Mouse (Mus musculus) spleen, adult 2 months (tissue): ENCODE results near the gene Tle2. TPM values are rescaled to one million over a fixed set of nuclear protein-coding genes. Genes with fewer than 3 reads are reported as not detected.

ENCODE experiments used
- DNase-seq, 2 experiments: peaks; one replicate each; pipeline versions ENCODE4 v3.0.0 to v3.0.0-alpha.2; 2012 to 2021; ENCODE audit warnings: low spot score in 2 of 2, low read depth in 1 of 2
- H3K27ac ChIP-seq: fragments of 200-500 bp; 2 replicates; pipeline ENCODE4 v1.5.1; 2012; ENCODE audit warnings: low read length, inconsistent platforms; ENCODE audit not compliant: insufficient read depth
- H3K27me3 ChIP-seq: fragments of 200-500 bp; 2 replicates; pipeline ENCODE4 v1.6.1; 2012; ENCODE audit warnings: mild to moderate bottlenecking, moderate library complexity, low read length, inconsistent platforms; ENCODE audit not compliant: control insufficient read depth, insufficient read depth
- H3K36me3 ChIP-seq: fragments of 200-500 bp; 2 replicates; pipeline ENCODE4 v1.6.1; 2012; ENCODE audit warnings: mild to moderate bottlenecking, low read length, inconsistent platforms; ENCODE audit not compliant: control insufficient read depth, insufficient read depth
- H3K4me1 ChIP-seq: fragments of 200-500 bp; 2 replicates; pipeline ENCODE4 v1.6.1; 2011; ENCODE audit warnings: inconsistent platforms; ENCODE audit not compliant: control insufficient read depth, insufficient read depth, insufficient read length
- H3K4me3 ChIP-seq: fragments of 200-500 bp; 2 replicates; pipeline ENCODE4 v1.5.1; 2011; ENCODE audit warnings: mild to moderate bottlenecking, inconsistent platforms; ENCODE audit not compliant: insufficient read depth, insufficient read length; ENCODE audit errors: extremely low read depth
- CTCF ChIP-seq: fragments of 200-500 bp; IDR thresholded peaks from 2 replicates; pipeline ENCODE4 v1.5.1; 2011; ENCODE audit warnings: mild to moderate bottlenecking, inconsistent platforms; ENCODE audit not compliant: insufficient read depth, insufficient read length, insufficient replicate concordance; ENCODE audit errors: extremely low read depth
- POLR2A ChIP-seq: fragments of 200-500 bp; IDR thresholded peaks from 2 replicates; pipeline ENCODE4 v1.6.1; 2011; ENCODE audit warnings: low read depth, low read length, inconsistent platforms
- WGBS: fragments of 180-500 bp; shearing (Covaris S2); methylation state at CpG from one replicate; pipeline ENCODE4 v1.1.7; 2018; 5-methylcytosine and 5-hydroxymethylcytosine counted together
- polyA plus RNA-seq: library from polyadenylated mRNA; depleted of rRNA; stranded (reverse); fragments of >200 nt; gene quantifications from 2 replicates; pipeline ENCODE4 v1.2.3, GENCODE M21; 2012

Gene Tle2
- polyA plus RNA-seq, 1 experiment = 49.9 TPM

DNA sequence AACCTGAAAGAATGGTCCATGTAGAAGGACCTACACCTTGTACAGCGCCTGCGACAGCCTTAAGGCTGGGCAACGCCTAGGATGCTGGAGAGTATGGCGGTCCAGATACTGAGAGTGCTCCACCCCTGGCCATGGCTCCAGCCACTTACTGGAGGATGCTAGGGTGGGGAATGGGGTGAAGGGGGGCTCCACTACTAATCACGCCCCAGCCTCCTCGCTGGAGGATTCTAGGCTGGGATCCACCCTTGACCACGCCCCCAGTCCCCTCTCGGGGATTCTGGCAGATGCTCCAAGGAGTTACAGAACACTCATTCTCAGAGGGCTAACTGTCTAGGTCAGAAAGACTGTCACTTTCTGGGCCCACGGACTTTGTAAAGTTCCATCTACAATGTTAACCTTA, 1.4 kb upstream of the Tle2 start:
- Histone ChIP-seq H3K36me3 (no peaks in the 10 kb centered on the region), H3K27ac (no peak overlapping the region), H3K4me1 (peaks cover 9% of the 10 kb centered on the region; the same call in 1 of the 2 replicates), H3K27me3 (peaks cover 1% of the 10 kb centered on the region; the same call in 1 of the 2 replicates), H3K4me3 (no peak overlapping the region)
- no peak for DNase-seq
- WGBS = 74% methylated on average over 9 of the region's 9 CpGs
- TF ChIP-seq CTCF (no peak), POLR2A (no peak)

DNA sequence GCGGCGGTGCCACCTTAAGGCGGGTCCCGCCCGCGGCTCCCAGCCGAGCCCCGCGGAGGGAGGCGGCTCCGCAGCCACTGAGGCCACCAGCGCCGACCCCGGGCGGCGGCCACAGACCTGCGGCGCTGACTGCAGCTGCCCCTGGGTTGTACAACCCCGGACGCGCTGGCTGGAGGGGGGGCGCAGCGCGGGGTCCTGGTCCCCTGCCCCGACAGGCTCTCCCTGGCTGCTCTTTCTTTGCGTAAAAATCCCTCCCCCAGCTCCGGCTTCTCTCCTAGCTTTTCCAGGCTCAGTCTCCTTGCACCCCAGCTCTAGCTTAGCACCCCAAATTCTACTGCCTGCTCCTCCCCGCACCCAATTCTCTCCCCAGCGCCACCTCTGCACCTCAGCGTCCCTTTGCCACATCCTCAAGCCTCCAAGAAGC, 859 bp downstream of the Tle2 start:
- H3K36me3 ChIP-seq = no peaks in the 10 kb centered on the region
- TF ChIP-seq POLR2A (no peak), CTCF (no peak)
- peaks cover 10% of the 10 kb centered on the region for H3K4me1 ChIP-seq
- no peak overlapping the region for H3K27ac ChIP-seq
- H3K4me3 ChIP-seq = peak overlapping the region; percentile 58
- DNase-seq = peak in 1 of 2 experiments; percentile 32
- peaks cover 1% of the 10 kb centered on the region; the same call in 1 of the 2 replicates for H3K27me3 ChIP-seq
- under 1% methylated on average over 30 of the region's 30 CpGs for WGBS

DNA sequence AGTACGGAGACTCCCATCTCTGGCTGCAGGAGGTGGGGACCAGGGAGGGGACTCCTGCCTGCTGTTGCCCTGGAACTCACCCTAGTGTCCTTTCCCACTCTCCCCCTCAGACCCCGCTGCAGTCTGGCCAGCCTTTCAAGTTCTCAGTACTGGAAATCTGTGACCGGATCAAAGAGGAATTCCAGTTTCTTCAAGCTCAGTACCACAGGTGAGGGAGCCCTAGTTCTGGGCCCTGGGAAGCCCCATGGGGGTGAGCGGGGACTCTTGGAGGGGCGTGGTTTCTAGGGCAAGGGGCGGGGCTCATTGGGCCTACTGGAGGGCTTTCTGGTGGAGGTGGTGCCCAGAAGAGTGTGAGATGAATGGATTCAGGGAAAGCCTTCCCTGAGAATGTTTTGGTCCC, 1.3 kb downstream of the Tle2 start:
- H3K4me3 ChIP-seq = peak overlapping the region; percentile 58
- DNase-seq = peak in 1 of 2 experiments; percentile 33
- H3K36me3 ChIP-seq = no peaks in the 10 kb centered on the region
- peaks cover 1% of the 10 kb centered on the region; the same call in 1 of the 2 replicates for H3K27me3 ChIP-seq
- peaks cover 14% of the 10 kb centered on the region for H3K4me1 ChIP-seq
- WGBS = 25% methylated on average over 6 of the region's 6 CpGs
- no peak overlapping the region for H3K27ac ChIP-seq
- TF ChIP-seq CTCF (no peak), POLR2A (no peak)

DNA sequence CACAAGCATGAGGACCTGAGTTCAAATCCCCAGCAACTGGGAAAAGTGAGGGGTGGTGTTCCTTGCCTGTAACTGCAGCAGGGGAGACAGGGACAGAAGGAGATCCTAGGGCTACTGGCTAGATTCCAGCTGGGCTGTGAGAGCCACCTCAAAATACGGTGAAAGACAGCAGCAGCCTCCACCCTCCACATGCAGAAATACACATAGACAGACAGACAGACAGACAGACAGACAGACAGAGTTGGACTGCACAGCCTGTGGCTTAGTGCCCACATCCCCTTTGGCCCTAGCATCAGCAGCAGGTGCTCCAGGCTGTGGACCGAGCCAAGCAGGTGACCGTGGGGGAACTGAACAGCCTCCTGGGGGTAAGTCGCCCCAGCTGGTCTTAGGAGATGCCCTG, 5.6 kb downstream of the Tle2 start:
- 15% methylated on average over 4 of the region's 4 CpGs for WGBS
- TF ChIP-seq CTCF (no peak), POLR2A (no peak)
- Histone ChIP-seq H3K4me1 (peaks cover 11% of the 10 kb centered on the region), H3K27ac (no peak overlapping the region), H3K36me3 (no peaks in the 10 kb centered on the region), H3K4me3 (no peak overlapping the region), H3K27me3 (peaks cover 1% of the 10 kb centered on the region; the same call in 1 of the 2 replicates)
- DNase-seq = no peak

DNA sequence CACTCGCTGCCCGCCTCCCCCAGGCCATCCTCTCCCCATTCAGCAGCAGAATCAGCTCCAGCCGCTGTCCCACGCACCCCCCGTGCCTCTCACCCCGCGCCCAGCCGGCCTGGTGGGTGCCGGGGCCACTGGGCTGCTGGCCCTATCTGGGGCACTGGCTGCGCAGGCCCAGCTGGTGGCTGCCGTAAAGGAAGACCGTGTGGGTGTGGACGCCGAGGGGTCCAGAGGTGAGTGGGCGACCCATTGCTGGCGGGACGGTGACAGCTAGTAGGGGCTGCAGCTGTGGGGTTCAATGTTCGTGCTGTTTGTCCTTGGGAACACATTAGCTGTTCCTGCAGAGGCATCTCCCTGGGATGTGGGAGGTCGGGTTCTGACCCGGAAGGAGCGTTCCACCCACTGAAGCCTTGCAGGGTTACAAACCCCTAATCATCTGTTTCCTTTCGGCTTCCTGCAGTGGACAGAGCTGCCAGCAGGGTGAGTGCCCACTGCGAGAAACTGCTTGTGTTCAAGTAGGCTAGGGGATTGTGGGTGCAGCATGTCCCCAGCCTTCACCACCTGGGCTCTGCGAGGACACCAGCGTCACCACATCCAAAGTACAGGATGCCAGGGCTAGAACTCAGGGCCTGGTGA, 6.2 kb downstream of the Tle2 start:
- peak; percentile 12; the same call in 1 of the 2 replicates for TF ChIP-seq CTCF
- TF ChIP-seq POLR2A = no peak
- Histone ChIP-seq H3K4me1 (peaks cover 8% of the 10 kb centered on the region), H3K27ac (no peak overlapping the region), H3K36me3 (no peaks in the 10 kb centered on the region), H3K27me3 (0 out of 2 replicates have a peak, but pooled peaks cover 1% of the 10 kb centered on the region), H3K4me3 (peak overlapping the region; percentile 42; the same call in 1 of the 2 replicates)
- no peak for DNase-seq
- 6% methylated on average over 25 of the region's 25 CpGs for WGBS

DNA sequence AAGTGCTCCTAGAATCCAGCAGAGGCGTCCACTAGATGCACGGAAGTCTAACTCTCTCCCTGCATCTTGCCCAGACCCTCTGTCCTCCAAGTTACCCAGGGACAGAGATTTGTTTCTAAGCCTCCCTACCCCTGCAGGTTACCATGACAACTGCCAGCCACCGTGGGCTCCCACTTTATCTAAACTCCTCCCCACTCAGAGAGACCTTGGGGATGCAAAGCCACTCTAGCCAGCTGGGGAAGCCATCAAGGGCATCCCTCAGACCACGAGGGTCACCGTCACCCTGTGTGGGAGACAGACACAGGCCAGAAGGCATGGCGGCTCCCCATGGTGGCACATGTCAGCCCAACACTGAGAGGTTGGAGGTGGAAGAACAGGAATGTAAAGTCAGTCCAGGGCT, 9.0 kb downstream of the Tle2 start:
- 62% methylated on average over 6 of the region's 6 CpGs for WGBS
- no peaks in the 10 kb centered on the region for H3K36me3 ChIP-seq
- H3K4me1 ChIP-seq = peaks cover 7% of the 10 kb centered on the region; the same call in 1 of the 2 replicates
- no peak overlapping the region for H3K4me3 ChIP-seq
- no peak for DNase-seq
- TF ChIP-seq CTCF (no peak), POLR2A (no peak)
- no peak overlapping the region for H3K27ac ChIP-seq
- H3K27me3 ChIP-seq = no peaks in the 10 kb centered on the region

DNA sequence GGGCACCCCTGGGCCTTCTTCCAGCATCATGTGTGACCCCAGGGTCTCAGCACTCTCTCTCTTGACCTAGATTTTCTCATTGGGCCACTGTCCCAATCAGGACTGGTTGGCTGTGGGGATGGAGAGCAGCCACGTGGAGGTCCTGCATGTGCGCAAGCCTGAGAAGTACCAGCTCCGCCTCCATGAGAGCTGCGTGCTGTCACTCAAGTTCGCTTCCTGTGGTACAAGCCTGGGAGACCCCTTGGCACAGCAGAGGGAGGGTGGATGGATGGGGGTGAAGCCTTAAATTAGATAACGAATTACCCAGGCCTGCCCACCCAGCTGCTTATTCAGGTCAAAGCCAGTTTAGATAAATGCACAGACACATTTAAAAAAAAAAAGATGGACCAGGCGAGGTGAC, 14.4 kb downstream of the Tle2 start:
- Histone ChIP-seq H3K27ac (no peak overlapping the region), H3K36me3 (no peaks in the 10 kb centered on the region), H3K27me3 (no peaks in the 10 kb centered on the region), H3K4me3 (no peak overlapping the region), H3K4me1 (no peaks in the 10 kb centered on the region)
- 75% methylated on average over 7 of the region's 7 CpGs for WGBS
- no peak for TF ChIP-seq POLR2A
- TF ChIP-seq CTCF = no peak
- DNase-seq = no peak
